Mouse (Mus musculus) liver, embryonic 15.5 days (tissue): ENCODE measurements around the gene Dnttip2. TPM values are rescaled to one million over a fixed set of nuclear protein-coding genes. Genes with fewer than 3 reads are reported as not detected.
"Not testable (repeated sequence)": the region's sequence is repeated elsewhere in the genome, so short reads cannot be mapped to it uniquely, and the experiment has no call there.

Experiments
- ATAC-seq: fragments of 200-750 bp; cut with Nextera tagmentation; 2 replicates; pipeline ENCODE4 v1.8.0; 2017; ENCODE audit warnings: moderate number of reproducible peaks, mild to moderate bottlenecking, moderate library complexity; ENCODE audit not compliant: insufficient read depth
- H3K27ac ChIP-seq: fragments of 300-500 bp; sonication (generic); replicated peaks from 2 replicates; pipeline ENCODE4 v1.5.1; 2015; ENCODE audit warnings: mild to moderate bottlenecking, inconsistent platforms
- H3K27me3 ChIP-seq: fragments of 300-500 bp; sonication (generic); 2 replicates; pipeline ENCODE4 v1.6.1; 2015; ENCODE audit warnings: mild to moderate bottlenecking, inconsistent platforms
- H3K36me3 ChIP-seq: fragments of 300-500 bp; sonication (generic); replicated peaks from 2 replicates; pipeline ENCODE4 v1.6.1; 2015; ENCODE audit warnings: moderate library complexity, mild to moderate bottlenecking, inconsistent platforms
- H3K4me1 ChIP-seq: fragments of 300-500 bp; sonication (generic); replicated peaks from 2 replicates; pipeline ENCODE4 v1.6.1; 2015; ENCODE audit warnings: inconsistent platforms
- H3K4me2 ChIP-seq: fragments of 300-500 bp; sonication (generic); 2 replicates; pipeline ENCODE4 v1.6.1; 2015; ENCODE audit warnings: moderate library complexity, mild to moderate bottlenecking, inconsistent platforms
- H3K4me3 ChIP-seq: fragments of 300-500 bp; sonication (generic); replicated peaks from 2 replicates; pipeline ENCODE4 v1.5.1; 2015; ENCODE audit warnings: mild to moderate bottlenecking, inconsistent platforms
- H3K9ac ChIP-seq: fragments of 300-500 bp; sonication (generic); 2 replicates; pipeline ENCODE4 v1.6.1; 2015; ENCODE audit warnings: moderate library complexity, mild to moderate bottlenecking, inconsistent platforms
- H3K9me3 ChIP-seq: fragments of 300-500 bp; sonication (generic); replicated peaks from 2 replicates; pipeline ENCODE4 v1.6.1; 2016; ENCODE audit warnings: inconsistent platforms
- WGBS: fragments of 180-500 bp; shearing (Covaris S2); methylation state at CpG from one replicate; pipeline ENCODE4 v1.1.7; 2015; ENCODE audit warnings: mixed read lengths; ENCODE audit not compliant: insufficient replicate concordance; 5-methylcytosine and 5-hydroxymethylcytosine counted together
- polyA plus RNA-seq: library from polyadenylated mRNA; unstranded; fragments of >200 nt; fragmentation: Nextera tagmentation; extraction: Ambion mirVana; gene quantifications from 2 replicates; pipeline ENCODE4 v1.2.1, GENCODE M21; 2015

Dnttip2 gene
- polyA plus RNA-seq, 1 experiment from 2014 or later = 29.8 TPM

GRCm38 (mm10) chr3:122247768-122248100, 26.5 kb upstream of the Dnttip2 start:
- peaks cover 33% of the 10 kb centered on the region for H3K36me3 ChIP-seq
- WGBS = 52% methylated on average over 2 of the region's 2 CpGs
- no peaks in the 10 kb centered on the region for H3K9me3 ChIP-seq
- H3K4me3 ChIP-seq = peak overlapping the region; percentile 90
- H3K4me1 ChIP-seq = peaks cover 67% of the 10 kb centered on the region
- ATAC-seq = peak; percentile 68
- H3K27me3 ChIP-seq = no peaks in the 10 kb centered on the region
- peak overlapping the region; percentile 100 for H3K27ac ChIP-seq
- H3K4me2 ChIP-seq = peak overlapping the region; percentile 72
- peak overlapping the region; percentile 100 for H3K9ac ChIP-seq

- Histone ChIP-seq H3K27me3 (no peaks in the 10 kb centered on the region), H3K9ac (no peak overlapping the region), H3K4me2 (no peak overlapping the region), H3K36me3 (peaks cover 70% of the 10 kb centered on the region), H3K4me3 (no peak overlapping the region), H3K4me1 (peaks cover 54% of the 10 kb centered on the region), H3K27ac (no peak overlapping the region), H3K9me3 (no peaks in the 10 kb centered on the region)
- 61% methylated on average over 3 of the region's 3 CpGs for WGBS
- ATAC-seq = no peak
Observed at GRCm38 (mm10) chr3:122252466-122253253, 21.5 kb upstream of the Dnttip2 start.

- H3K27me3 ChIP-seq, H3K9ac ChIP-seq, H3K27ac ChIP-seq, H3K9me3 ChIP-seq, H3K4me2 ChIP-seq, ATAC-seq, H3K4me3 ChIP-seq: not testable (repeated sequence)
- H3K36me3 ChIP-seq = peaks cover 77% of the 10 kb centered on the region
- peaks cover 42% of the 10 kb centered on the region for H3K4me1 ChIP-seq
- 82% methylated on average over 7 of the region's 7 CpGs for WGBS
Observed at GRCm38 (mm10) chr3:122254050-122254449, 20.1 kb upstream of the Dnttip2 start.

GRCm38 (mm10) chr3:122269986-122270385, 4.2 kb upstream of the Dnttip2 start:
- Histone ChIP-seq H3K27me3 (no peaks in the 10 kb centered on the region), H3K9ac (no peak overlapping the region), H3K27ac (no peak overlapping the region), H3K9me3 (no peaks in the 10 kb centered on the region), H3K4me1 (peaks cover 18% of the 10 kb centered on the region), H3K4me3 (no peak overlapping the region), H3K36me3 (peaks cover 40% of the 10 kb centered on the region), H3K4me2 (no peak overlapping the region)
- 72% methylated on average over 5 of the region's 5 CpGs for WGBS
- ATAC-seq = no peak

GRCm38 (mm10) chr3:122272565-122272964, 1.6 kb upstream of the Dnttip2 start:
- 68% methylated on average over 1 of the region's 1 CpGs for WGBS

GRCm38 (mm10) chr3:122273407-122274240, 564 bp upstream of the Dnttip2 start:
- 7% methylated on average over 20 of the region's 20 CpGs for WGBS
- peaks cover 51% of the 10 kb centered on the region for H3K4me1 ChIP-seq
- peak overlapping the region; percentile 96 for H3K9ac ChIP-seq
- H3K27ac ChIP-seq = no peak overlapping the region
- no peaks in the 10 kb centered on the region for H3K27me3 ChIP-seq
- ATAC-seq = no peak
- H3K9me3 ChIP-seq = no peaks in the 10 kb centered on the region
- H3K4me3 ChIP-seq = peak overlapping the region; percentile 96
- H3K4me2 ChIP-seq = peak overlapping the region; percentile 82
- H3K36me3 ChIP-seq = peaks cover 44% of the 10 kb centered on the region

More at GRCm38 (mm10) chr3:122272565-122272964, 1.6 kb upstream of the Dnttip2 start:
- H3K4me2 ChIP-seq, H3K27me3 ChIP-seq, H3K4me3 ChIP-seq, ATAC-seq, H3K27ac ChIP-seq, H3K9me3 ChIP-seq, H3K9ac ChIP-seq: not testable (repeated sequence)
- Histone ChIP-seq H3K36me3 (peaks cover 43% of the 10 kb centered on the region), H3K4me1 (peaks cover 43% of the 10 kb centered on the region)

- Histone ChIP-seq H3K9ac (peak overlapping the region; percentile 96; the same call in 1 of the 2 replicates), H3K36me3 (peaks cover 52% of the 10 kb centered on the region), H3K4me3 (peak overlapping the region; percentile 96), H3K9me3 (no peaks in the 10 kb centered on the region), H3K4me2 (peak overlapping the region; percentile 82), H3K4me1 (peaks cover 51% of the 10 kb centered on the region), H3K27me3 (no peaks in the 10 kb centered on the region), H3K27ac (0 out of 2 replicates have a peak overlapping the region, but pooled peaks have one; percentile 76)
- WGBS = 76% methylated on average over 10 of the region's 10 CpGs
- ATAC-seq = no peak
Observed at GRCm38 (mm10) chr3:122275111-122275510, 923 bp downstream of the Dnttip2 start.

GRCm38 (mm10) chr3:122287195-122287594, 13.0 kb downstream of the Dnttip2 start:
- no peak for ATAC-seq
- no peak overlapping the region for H3K4me2 ChIP-seq
- H3K36me3 ChIP-seq = peaks cover 34% of the 10 kb centered on the region
- H3K9me3 ChIP-seq = no peaks in the 10 kb centered on the region
- H3K4me1 ChIP-seq = peaks cover 12% of the 10 kb centered on the region
- WGBS = 38% methylated on average over 5 of the region's 5 CpGs
- H3K27ac ChIP-seq = no peak overlapping the region
- peaks cover 24% of the 10 kb centered on the region for H3K27me3 ChIP-seq
- no peak overlapping the region for H3K4me3 ChIP-seq
- H3K9ac ChIP-seq = no peak overlapping the region

- H3K4me3 ChIP-seq = no peak overlapping the region
- H3K9ac ChIP-seq = no peak overlapping the region
- H3K27ac ChIP-seq = no peak overlapping the region
- H3K4me2 ChIP-seq = no peak overlapping the region
- H3K4me1 ChIP-seq = peaks cover 23% of the 10 kb centered on the region
- no peaks in the 10 kb centered on the region for H3K9me3 ChIP-seq
- peaks cover 37% of the 10 kb centered on the region for H3K27me3 ChIP-seq
- peaks cover 19% of the 10 kb centered on the region for H3K36me3 ChIP-seq
- 72% methylated on average over 5 of the region's 5 CpGs for WGBS
- ATAC-seq = no peak
Observed at GRCm38 (mm10) chr3:122288613-122289195, 14.5 kb downstream of the Dnttip2 start.

GRCm38 (mm10) chr3:122289344-122289743, 15.2 kb downstream of the Dnttip2 start:
- Histone ChIP-seq H3K36me3 (peaks cover 12% of the 10 kb centered on the region), H3K4me1 (peaks cover 30% of the 10 kb centered on the region), H3K27me3 (peaks cover 43% of the 10 kb centered on the region)
- not testable (repeated sequence) for H3K27ac ChIP-seq, H3K9me3 ChIP-seq, H3K4me3 ChIP-seq, H3K4me2 ChIP-seq, H3K9ac ChIP-seq, ATAC-seq
- 56% methylated on average over 4 of the region's 4 CpGs for WGBS

- WGBS = 25% methylated on average over 7 of the region's 7 CpGs
- Histone ChIP-seq H3K4me2 (no peak overlapping the region), H3K4me1 (peaks cover 39% of the 10 kb centered on the region), H3K27ac (no peak overlapping the region), H3K36me3 (peaks cover 2% of the 10 kb centered on the region), H3K9ac (no peak overlapping the region), H3K4me3 (no peak overlapping the region), H3K27me3 (peaks cover 51% of the 10 kb centered on the region), H3K9me3 (no peaks in the 10 kb centered on the region)
- no peak for ATAC-seq
Observed at GRCm38 (mm10) chr3:122290696-122291095, 16.5 kb downstream of the Dnttip2 start.
